Mouse (Mus musculus): ENCODE data around the gene Iqsec1. TPM values are rescaled to one million over a fixed set of nuclear protein-coding genes. Genes with fewer than 3 reads are reported as not detected.
"Not testable (repeated sequence)": the region's sequence is repeated elsewhere in the genome, so short reads cannot be mapped to it uniquely, and the experiment has no call there.

Iqsec1 gene
- polyA plus RNA-seq, 1 experiment from 2014 or later, result 15.1 TPM

- not testable (repeated sequence) for H3K36me3 ChIP-seq (ENCODE audit: control insufficient read depth, insufficient read depth); H3K4me1 ChIP-seq (replicated peaks; ENCODE audit: control insufficient read depth, insufficient read depth, low read length); H3K4me2 ChIP-seq (ENCODE audit: low read length); H3K9me3 ChIP-seq (ENCODE audit: control insufficient read depth, low read length); H3K27ac ChIP-seq (ENCODE audit: low read length); H3K9ac ChIP-seq (replicated peaks; ENCODE audit: low read depth, low read length); H3K4me3 ChIP-seq (replicated peaks; ENCODE audit: low read length); H3K27me3 ChIP-seq (replicated peaks; ENCODE audit: control insufficient read depth, insufficient read depth, low read length); ATAC-seq
- WGBS, result 69% methylated on average over 3 of the region's 3 CpGs
These were observed 356.0 kb downstream of the Iqsec1 start for GRCm38 (mm10) chr6:90632526-90632925.

GRCm38 (mm10) chr6:90630427-90630826, 358.1 kb downstream of the Iqsec1 start:
- no peaks in the 10 kb centered on the region for H3K4me1 ChIP-seq (replicated peaks; ENCODE audit: control insufficient read depth, insufficient read depth, low read length)
- H3K36me3 ChIP-seq (ENCODE audit: control insufficient read depth, insufficient read depth), result no peaks in the 10 kb centered on the region
- H3K4me2 ChIP-seq (ENCODE audit: low read length), result no peak overlapping the region
- 90% methylated on average over 7 of the region's 7 CpGs for WGBS
- no peaks in the 10 kb centered on the region for H3K9me3 ChIP-seq (ENCODE audit: control insufficient read depth, low read length)
- H3K9ac ChIP-seq (replicated peaks; ENCODE audit: low read depth, low read length), result no peak overlapping the region
- ATAC-seq, result no peak
- no peak overlapping the region for H3K4me3 ChIP-seq (replicated peaks; ENCODE audit: low read length)
- no peak overlapping the region for H3K27ac ChIP-seq (ENCODE audit: low read length)
- H3K27me3 ChIP-seq (replicated peaks; ENCODE audit: control insufficient read depth, insufficient read depth, low read length), result no peaks in the 10 kb centered on the region

- no peaks in the 10 kb centered on the region for H3K9me3 ChIP-seq (ENCODE audit: control insufficient read depth, low read length)
- H3K27me3 ChIP-seq (replicated peaks; ENCODE audit: control insufficient read depth, insufficient read depth, low read length), result no peaks in the 10 kb centered on the region
- no peak overlapping the region for H3K27ac ChIP-seq (ENCODE audit: low read length)
- no peak overlapping the region for H3K4me3 ChIP-seq (replicated peaks; ENCODE audit: low read length)
- no peak overlapping the region for H3K4me2 ChIP-seq (ENCODE audit: low read length)
- ATAC-seq, result no peak
- 84% methylated on average over 6 of the region's 6 CpGs for WGBS
- no peaks in the 10 kb centered on the region for H3K36me3 ChIP-seq (ENCODE audit: control insufficient read depth, insufficient read depth)
- H3K4me1 ChIP-seq (replicated peaks; ENCODE audit: control insufficient read depth, insufficient read depth, low read length), result no peaks in the 10 kb centered on the region
- no peak overlapping the region for H3K9ac ChIP-seq (replicated peaks; ENCODE audit: low read depth, low read length)
These were observed 359.0 kb downstream of the Iqsec1 start for GRCm38 (mm10) chr6:90629506-90629905.

GRCm38 (mm10) chr6:90627556-90627955, 360.9 kb downstream of the Iqsec1 start:
- Histone ChIP-seq H3K36me3 (ENCODE audit: control insufficient read depth, insufficient read depth) (no peaks in the 10 kb centered on the region), H3K27ac (ENCODE audit: low read length) (no peak overlapping the region), H3K4me3 (replicated peaks; ENCODE audit: low read length) (no peak overlapping the region), H3K27me3 (replicated peaks; ENCODE audit: control insufficient read depth, insufficient read depth, low read length) (no peaks in the 10 kb centered on the region), H3K4me1 (replicated peaks; ENCODE audit: control insufficient read depth, insufficient read depth, low read length) (no peaks in the 10 kb centered on the region), H3K9me3 (ENCODE audit: control insufficient read depth, low read length) (no peaks in the 10 kb centered on the region), H3K4me2 (ENCODE audit: low read length) (no peak overlapping the region), H3K9ac (replicated peaks; ENCODE audit: low read depth, low read length) (no peak overlapping the region)
- ATAC-seq, result no peak
- WGBS, result 83% methylated on average over 4 of the region's 4 CpGs

- Histone ChIP-seq H3K9ac (replicated peaks; ENCODE audit: low read depth, low read length) (no peak overlapping the region), H3K9me3 (ENCODE audit: control insufficient read depth, low read length) (no peaks in the 10 kb centered on the region), H3K4me3 (replicated peaks; ENCODE audit: low read length) (no peak overlapping the region), H3K27me3 (replicated peaks; ENCODE audit: control insufficient read depth, insufficient read depth, low read length) (no peaks in the 10 kb centered on the region), H3K27ac (ENCODE audit: low read length) (no peak overlapping the region), H3K4me2 (ENCODE audit: low read length) (no peak overlapping the region), H3K36me3 (ENCODE audit: control insufficient read depth, insufficient read depth) (no peaks in the 10 kb centered on the region), H3K4me1 (replicated peaks; ENCODE audit: control insufficient read depth, insufficient read depth, low read length) (no peaks in the 10 kb centered on the region)
- WGBS, result 72% methylated on average over 7 of the region's 7 CpGs
- ATAC-seq, result no peak
These were observed 363.1 kb downstream of the Iqsec1 start for GRCm38 (mm10) chr6:90625207-90625994.

- no peaks in the 10 kb centered on the region for H3K36me3 ChIP-seq (ENCODE audit: control insufficient read depth, insufficient read depth)
- WGBS, result 77% methylated on average over 11 of the region's 11 CpGs
- no peak overlapping the region for H3K4me3 ChIP-seq (replicated peaks; ENCODE audit: low read length)
- ATAC-seq, result no peak
- H3K4me1 ChIP-seq (replicated peaks; ENCODE audit: control insufficient read depth, insufficient read depth, low read length), result no peaks in the 10 kb centered on the region
- H3K27me3 ChIP-seq (replicated peaks; ENCODE audit: control insufficient read depth, insufficient read depth, low read length), result no peaks in the 10 kb centered on the region
- H3K9me3 ChIP-seq (ENCODE audit: control insufficient read depth, low read length), result no peaks in the 10 kb centered on the region
- H3K27ac ChIP-seq (ENCODE audit: low read length), result no peak overlapping the region
- H3K9ac ChIP-seq (replicated peaks; ENCODE audit: low read depth, low read length), result no peak overlapping the region
- H3K4me2 ChIP-seq (ENCODE audit: low read length), result no peak overlapping the region
These were observed 363.8 kb downstream of the Iqsec1 start for GRCm38 (mm10) chr6:90624733-90625132.

GRCm38 (mm10) chr6:90624184-90624583, 364.3 kb downstream of the Iqsec1 start:
- H3K4me1 ChIP-seq (replicated peaks; ENCODE audit: control insufficient read depth, insufficient read depth, low read length), result no peaks in the 10 kb centered on the region
- no peaks in the 10 kb centered on the region for H3K36me3 ChIP-seq (ENCODE audit: control insufficient read depth, insufficient read depth)
- no peak overlapping the region for H3K4me2 ChIP-seq (ENCODE audit: low read length)
- ATAC-seq, result no peak
- no peaks in the 10 kb centered on the region for H3K9me3 ChIP-seq (ENCODE audit: control insufficient read depth, low read length)
- H3K4me3 ChIP-seq (replicated peaks; ENCODE audit: low read length), result no peak overlapping the region
- H3K27me3 ChIP-seq (replicated peaks; ENCODE audit: control insufficient read depth, insufficient read depth, low read length), result no peaks in the 10 kb centered on the region
- no peak overlapping the region for H3K27ac ChIP-seq (ENCODE audit: low read length)
- H3K9ac ChIP-seq (replicated peaks; ENCODE audit: low read depth, low read length), result no peak overlapping the region
- 81% methylated on average over 6 of the region's 6 CpGs for WGBS

DNA sequence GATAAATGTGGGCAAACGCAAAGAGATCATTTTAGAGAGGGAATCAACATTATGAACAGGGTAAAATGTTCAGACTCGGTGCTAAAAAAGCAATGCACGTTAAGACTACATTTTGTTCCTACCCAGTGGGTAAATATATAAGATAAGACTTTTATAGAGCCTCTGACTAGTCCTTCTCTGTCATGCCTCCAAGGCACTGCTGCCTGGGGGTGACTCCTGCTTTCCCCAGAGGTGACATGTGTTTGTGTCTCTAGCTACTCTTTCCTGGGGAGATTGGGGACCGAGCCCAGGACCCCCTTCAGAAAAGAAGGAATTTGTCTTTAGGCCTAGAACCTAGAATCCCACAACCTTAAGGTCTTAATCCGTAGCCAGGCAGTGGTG, 365.0 kb downstream of the Iqsec1 start:
- H3K27ac ChIP-seq (ENCODE audit: low read length), result no peak overlapping the region
- H3K9me3 ChIP-seq (ENCODE audit: control insufficient read depth, low read length), result no peaks in the 10 kb centered on the region
- no peaks in the 10 kb centered on the region for H3K36me3 ChIP-seq (ENCODE audit: control insufficient read depth, insufficient read depth)
- no peak overlapping the region for H3K9ac ChIP-seq (replicated peaks; ENCODE audit: low read depth, low read length)
- H3K4me1 ChIP-seq (replicated peaks; ENCODE audit: control insufficient read depth, insufficient read depth, low read length), result no peaks in the 10 kb centered on the region
- no peak overlapping the region for H3K4me2 ChIP-seq (ENCODE audit: low read length)
- no peaks in the 10 kb centered on the region for H3K27me3 ChIP-seq (replicated peaks; ENCODE audit: control insufficient read depth, insufficient read depth, low read length)
- no peak for ATAC-seq
- no peak overlapping the region for H3K4me3 ChIP-seq (replicated peaks; ENCODE audit: low read length)
- 83% methylated on average over 5 of the region's 5 CpGs for WGBS

DNA sequence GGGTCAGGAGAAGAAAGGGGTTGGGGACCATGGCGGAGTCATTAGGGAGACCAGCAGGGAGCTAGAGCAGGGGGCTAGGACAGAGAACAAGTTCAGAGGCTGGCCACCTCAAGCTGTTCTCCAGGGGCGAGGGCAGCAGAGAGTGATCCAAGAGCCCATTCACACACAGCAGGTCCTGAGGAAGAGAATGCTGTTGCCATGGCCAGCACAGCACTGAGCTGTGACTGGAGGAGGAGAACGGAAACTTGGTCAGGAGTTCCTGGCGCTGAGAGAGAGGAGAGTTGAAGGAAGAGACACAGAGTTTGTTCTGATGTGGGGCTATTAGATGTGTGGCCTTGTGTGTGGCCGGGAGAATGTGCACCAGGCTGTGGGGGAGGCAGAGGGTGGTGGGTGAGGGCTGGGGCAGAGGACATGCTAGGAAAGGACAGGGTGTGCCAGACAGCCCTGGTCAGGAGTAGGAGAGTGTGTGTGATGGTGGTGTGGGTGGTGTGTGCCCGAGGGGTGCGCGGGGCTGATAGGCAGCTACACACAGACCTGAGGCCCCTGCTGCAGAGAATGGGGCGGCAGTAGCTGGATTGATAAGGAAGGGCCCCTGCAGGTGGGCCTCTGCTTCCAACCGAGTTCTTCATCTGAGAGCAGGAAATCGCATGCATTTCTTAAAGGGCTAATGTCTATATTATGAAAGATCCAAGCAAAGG, 365.6 kb downstream of the Iqsec1 start:
- Histone ChIP-seq H3K27me3 (replicated peaks; ENCODE audit: control insufficient read depth, insufficient read depth, low read length) (no peaks in the 10 kb centered on the region), H3K9me3 (ENCODE audit: control insufficient read depth, low read length) (no peaks in the 10 kb centered on the region), H3K4me2 (ENCODE audit: low read length) (no peak overlapping the region), H3K9ac (replicated peaks; ENCODE audit: low read depth, low read length) (no peak overlapping the region), H3K4me3 (replicated peaks; ENCODE audit: low read length) (no peak overlapping the region), H3K27ac (ENCODE audit: low read length) (no peak overlapping the region), H3K36me3 (ENCODE audit: control insufficient read depth, insufficient read depth) (no peaks in the 10 kb centered on the region), H3K4me1 (replicated peaks; ENCODE audit: control insufficient read depth, insufficient read depth, low read length) (no peaks in the 10 kb centered on the region)
- 41% methylated on average over 11 of the region's 11 CpGs for WGBS
- peak; percentile 33; the same call in 1 of the 2 replicates for ATAC-seq
